Mouse (Mus musculus): Measurements from ENCODE around the gene Osbp. TPM values are rescaled to one million over a fixed set of nuclear protein-coding genes. Genes with fewer than 3 reads are reported as not detected.

The Osbp gene
- total and polyA plus RNA-seq, 2 experiments from 2014 or later: 2.6 to 25.5 TPM

DNA sequence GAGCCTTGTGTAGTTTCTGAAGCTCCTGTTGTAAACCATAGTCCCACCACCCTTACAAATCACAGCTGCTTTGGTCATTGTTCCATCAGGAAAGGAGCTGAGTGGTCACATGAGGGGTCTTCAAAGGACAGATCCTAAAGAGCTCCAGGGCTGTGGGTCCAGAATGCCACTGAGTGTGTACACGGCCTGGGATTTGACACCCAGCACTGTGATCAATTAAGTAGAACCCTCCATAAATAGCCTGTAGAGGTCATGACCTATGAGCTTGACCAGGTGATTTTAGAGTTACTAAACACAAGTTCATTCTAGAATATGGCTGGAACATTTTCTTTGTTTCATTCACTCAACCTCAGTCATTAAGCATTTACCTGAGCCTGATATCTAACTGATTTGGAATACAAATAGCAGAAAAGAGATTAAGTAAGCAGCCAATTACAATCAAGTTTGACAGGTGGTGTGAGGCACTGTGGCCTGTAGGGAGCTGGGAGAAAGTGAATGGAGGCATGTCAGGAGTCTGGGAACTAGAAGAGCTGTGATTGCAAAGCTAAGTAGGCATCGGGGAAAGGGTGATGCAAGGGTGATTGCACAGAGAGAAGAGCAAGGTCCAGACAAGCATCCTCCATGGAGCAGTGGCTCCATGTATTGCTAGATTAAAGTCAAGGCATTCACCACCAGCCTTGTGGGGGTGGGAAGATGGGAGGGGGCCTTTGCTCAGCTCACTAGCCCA, 30.1 kb downstream of the Osbp start:
- no peak overlapping the region for H3K9ac ChIP-seq (replicated peaks; ENCODE audit: low read length)
- no peaks in the 10 kb centered on the region for H3K27me3 ChIP-seq (ENCODE audit: insufficient read depth, low read length)
- ATAC-seq (no peak), DNase-seq (ENCODE audit: low spot score) (no peak)
- H3K36me3 ChIP-seq (ENCODE audit: insufficient read depth, low read length): peaks cover 38% of the 10 kb centered on the region
- no peak overlapping the region for H3K4me2 ChIP-seq (ENCODE audit: low read depth, low read length)
- TF ChIP-seq CTCF (IDR thresholded peaks at IDR 0.05; ENCODE audit: low read depth): no peak
- H3K4me1 ChIP-seq (ENCODE audit: insufficient read depth, low read length): no peaks in the 10 kb centered on the region
- no peak overlapping the region for H3K27ac ChIP-seq
- H3K4me3 ChIP-seq (ENCODE audit: low read length): no peak overlapping the region
- no peaks in the 10 kb centered on the region for H3K9me3 ChIP-seq (ENCODE audit: low read length)
- 76% methylated on average over 2 of the region's 2 CpGs for WGBS

DNA sequence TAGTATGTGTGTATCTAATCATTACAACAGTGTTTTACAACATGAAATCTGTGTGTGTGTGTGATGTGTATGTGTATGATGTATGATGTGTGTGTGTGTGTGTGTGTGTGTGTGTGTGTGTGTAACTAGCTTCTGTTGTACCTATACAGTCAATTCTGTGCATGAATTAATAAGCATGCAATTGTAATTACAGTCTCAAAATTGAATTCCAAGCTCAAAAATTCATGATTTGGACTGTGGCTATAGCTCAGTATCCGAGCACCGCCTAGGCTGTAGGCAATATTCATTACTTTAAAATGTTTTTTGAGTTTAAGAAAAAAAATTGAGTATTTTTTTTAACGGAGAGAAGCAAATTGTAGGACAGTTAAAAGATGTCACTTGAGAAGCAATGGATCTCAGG, 35.9 kb downstream of the Osbp start:
- Histone ChIP-seq H3K27me3 (ENCODE audit: insufficient read depth, low read length) (no peaks in the 10 kb centered on the region), H3K4me1 (ENCODE audit: insufficient read depth, low read length) (no peaks in the 10 kb centered on the region), H3K9ac (replicated peaks; ENCODE audit: low read length) (no peak overlapping the region), H3K27ac (no peak overlapping the region), H3K9me3 (ENCODE audit: low read length) (no peaks in the 10 kb centered on the region), H3K36me3 (ENCODE audit: insufficient read depth, low read length) (no peaks in the 10 kb centered on the region), H3K4me3 (ENCODE audit: low read length) (no peak overlapping the region), H3K4me2 (ENCODE audit: low read depth, low read length) (no peak overlapping the region; the same call in 1 of the 2 replicates)
- ATAC-seq: no peak
- DNase-seq (ENCODE audit: low spot score): no peak
- WGBS: 22% methylated on average over 3 of the region's 3 CpGs
- no peak for TF ChIP-seq CTCF (IDR thresholded peaks at IDR 0.05; ENCODE audit: low read depth)

DNA sequence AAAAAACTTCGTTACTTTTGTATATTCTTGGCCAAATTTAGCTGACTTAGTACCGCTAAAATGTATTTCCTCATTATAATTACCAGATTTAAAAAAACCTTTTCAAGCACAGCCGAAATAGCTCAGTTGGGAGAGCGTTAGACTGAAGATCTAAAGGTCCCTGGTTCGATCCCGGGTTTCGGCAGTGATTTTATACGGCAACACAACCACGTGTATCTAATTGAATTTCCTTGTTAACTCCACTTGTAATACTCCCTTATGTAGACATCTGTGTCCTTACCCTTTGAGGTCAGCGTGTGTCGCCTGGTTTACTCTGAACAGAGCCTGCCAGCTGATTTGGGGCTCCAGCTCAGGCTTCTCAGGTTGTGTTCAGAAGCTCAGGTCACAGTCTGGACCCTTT, 36.4 kb downstream of the Osbp start:
- DNase-seq (ENCODE audit: low spot score) (peak; percentile 77), ATAC-seq (peak; percentile 66)
- Histone ChIP-seq H3K4me2 (ENCODE audit: low read depth, low read length) (peak overlapping the region; percentile 38), H3K36me3 (ENCODE audit: insufficient read depth, low read length) (no peaks in the 10 kb centered on the region), H3K9ac (replicated peaks; ENCODE audit: low read length) (no peak overlapping the region), H3K4me1 (ENCODE audit: insufficient read depth, low read length) (0 out of 2 replicates have a peak, but pooled peaks cover 3% of the 10 kb centered on the region), H3K4me3 (ENCODE audit: low read length) (peak overlapping the region; percentile 17), H3K27ac (peak overlapping the region; percentile 12; the same call in 1 of the 2 replicates), H3K9me3 (ENCODE audit: low read length) (no peaks in the 10 kb centered on the region), H3K27me3 (ENCODE audit: insufficient read depth, low read length) (no peaks in the 10 kb centered on the region)
- 2% methylated on average over 11 of the region's 11 CpGs for whole genome bisulfite sequencing
- no peak for TF ChIP-seq CTCF (IDR thresholded peaks at IDR 0.05; ENCODE audit: low read depth)

DNA sequence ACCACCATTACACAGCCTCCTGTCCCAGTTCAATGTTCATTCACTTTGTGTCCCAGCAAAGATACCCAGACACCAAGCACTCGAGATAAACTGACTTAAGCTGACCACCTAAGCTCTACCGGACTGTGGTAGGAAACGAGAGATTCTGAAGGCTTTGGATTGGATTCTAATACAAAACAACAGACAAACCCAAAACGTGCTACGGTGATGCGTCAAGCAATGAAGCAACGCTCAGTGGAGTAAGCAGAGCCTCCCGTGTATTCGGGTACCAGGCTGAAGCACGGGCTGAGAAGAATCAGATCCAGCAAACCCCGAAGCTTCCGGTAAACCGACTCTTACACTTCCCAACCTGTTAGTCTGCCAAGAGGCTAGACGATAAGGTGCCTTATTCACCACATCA, 37.0 kb downstream of the Osbp start:
- H3K36me3 ChIP-seq (ENCODE audit: insufficient read depth, low read length): no peaks in the 10 kb centered on the region
- no peak for ATAC-seq
- H3K27ac ChIP-seq: no peak overlapping the region
- TF ChIP-seq CTCF (IDR thresholded peaks at IDR 0.05; ENCODE audit: low read depth): no peak
- peak overlapping the region; percentile 38 for H3K4me2 ChIP-seq (ENCODE audit: low read depth, low read length)
- H3K4me3 ChIP-seq (ENCODE audit: low read length): peak overlapping the region; percentile 17; the same call in 1 of the 2 replicates
- no peak for DNase-seq (ENCODE audit: low spot score)
- H3K9ac ChIP-seq (replicated peaks; ENCODE audit: low read length): no peak overlapping the region
- no peaks in the 10 kb centered on the region for H3K27me3 ChIP-seq (ENCODE audit: insufficient read depth, low read length)
- 54% methylated on average over 14 of the region's 14 CpGs for WGBS
- no peaks in the 10 kb centered on the region for H3K9me3 ChIP-seq (ENCODE audit: low read length)
- H3K4me1 ChIP-seq (ENCODE audit: insufficient read depth, low read length): 0 out of 2 replicates have a peak, but pooled peaks cover 7% of the 10 kb centered on the region

DNA sequence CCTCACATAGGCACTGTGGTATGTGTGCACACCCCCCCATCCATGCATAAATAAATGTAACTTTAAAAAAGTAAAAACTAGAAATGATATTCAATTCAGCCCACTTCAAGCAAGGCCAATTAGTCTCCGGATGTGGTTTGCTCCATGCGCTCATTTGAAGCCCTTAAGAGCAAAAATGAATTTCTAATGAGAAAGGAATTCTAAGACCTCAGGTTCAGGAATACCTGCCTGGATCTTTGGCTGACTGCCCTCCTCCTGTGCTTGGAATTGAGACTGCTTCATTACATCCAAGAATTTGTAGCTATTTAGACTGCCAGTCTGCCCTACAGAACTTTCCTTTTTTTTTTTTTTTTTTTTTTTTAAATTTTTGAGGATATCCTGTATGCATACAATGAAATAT, 37.8 kb downstream of the Osbp start:
- no peaks in the 10 kb centered on the region for H3K9me3 ChIP-seq (ENCODE audit: low read length)
- no peak overlapping the region for H3K4me3 ChIP-seq (ENCODE audit: low read length)
- no peak for TF ChIP-seq CTCF (IDR thresholded peaks at IDR 0.05; ENCODE audit: low read depth)
- no peaks in the 10 kb centered on the region for H3K36me3 ChIP-seq (ENCODE audit: insufficient read depth, low read length)
- DNase-seq (ENCODE audit: low spot score) (no peak), ATAC-seq (no peak)
- H3K4me2 ChIP-seq (ENCODE audit: low read depth, low read length): no peak overlapping the region
- no peak overlapping the region for H3K27ac ChIP-seq
- no peak overlapping the region for H3K9ac ChIP-seq (replicated peaks; ENCODE audit: low read length)
- 94% methylated on average over 2 of the region's 2 CpGs for WGBS
- H3K4me1 ChIP-seq (ENCODE audit: insufficient read depth, low read length): 0 out of 2 replicates have a peak, but pooled peaks cover 7% of the 10 kb centered on the region
- no peaks in the 10 kb centered on the region for H3K27me3 ChIP-seq (ENCODE audit: insufficient read depth, low read length)

DNA sequence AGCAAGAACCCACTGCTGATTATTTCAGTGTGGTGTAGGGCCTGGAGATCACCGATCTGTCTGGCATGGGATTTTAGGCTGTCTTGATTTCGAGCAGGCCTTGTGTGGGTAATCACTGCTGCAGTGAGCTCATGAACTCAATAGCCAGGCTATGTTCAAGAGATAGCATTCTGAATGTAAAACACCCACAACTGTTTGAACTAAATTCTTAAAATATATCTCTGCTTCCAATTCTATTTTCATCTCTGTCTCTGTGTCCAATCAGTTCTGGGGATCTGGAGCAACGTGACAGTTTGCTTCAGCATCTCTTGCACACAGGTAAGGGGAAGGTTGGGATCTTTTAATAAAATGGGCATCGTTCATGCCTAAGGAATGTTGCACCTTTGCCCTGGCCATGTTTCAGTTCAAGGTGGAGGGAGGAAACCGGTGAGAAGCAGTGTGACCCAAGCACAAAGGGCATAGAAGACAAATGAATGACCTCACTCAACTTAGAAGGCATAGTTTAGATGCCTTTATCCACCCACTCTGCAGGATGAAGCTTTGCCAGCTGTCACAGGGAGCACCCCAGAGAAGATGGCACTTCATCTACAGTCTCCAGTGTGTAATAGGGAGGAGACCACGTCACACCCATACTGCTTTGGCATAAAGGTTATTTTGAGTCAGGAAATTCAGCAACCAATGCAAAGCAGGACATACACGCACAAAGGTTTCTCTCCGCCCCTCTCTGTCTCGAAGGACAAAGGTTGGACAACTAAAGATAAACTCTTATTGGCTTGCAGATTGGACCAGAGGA, 38.7 kb downstream of the Osbp start:
- peak overlapping the region; percentile 56 for H3K4me2 ChIP-seq (ENCODE audit: low read depth, low read length)
- H3K4me1 ChIP-seq (ENCODE audit: insufficient read depth, low read length): 0 out of 2 replicates have a peak, but pooled peaks cover 7% of the 10 kb centered on the region
- H3K9me3 ChIP-seq (ENCODE audit: low read length): no peaks in the 10 kb centered on the region
- no peaks in the 10 kb centered on the region for H3K36me3 ChIP-seq (ENCODE audit: insufficient read depth, low read length)
- peak overlapping the region; percentile 43 for H3K9ac ChIP-seq (replicated peaks; ENCODE audit: low read length)
- no peaks in the 10 kb centered on the region for H3K27me3 ChIP-seq (ENCODE audit: insufficient read depth, low read length)
- no peak for TF ChIP-seq CTCF (IDR thresholded peaks at IDR 0.05; ENCODE audit: low read depth)
- 47% methylated on average over 9 of the region's 9 CpGs for WGBS
- no peak for ATAC-seq
- peak overlapping the region; percentile 64 for H3K4me3 ChIP-seq (ENCODE audit: low read length)
- DNase-seq (ENCODE audit: low spot score): peak; percentile 20
- H3K27ac ChIP-seq: peak overlapping the region; percentile 77

Data from hindbrain, postnatal 0 days (tissue).